Mouse (Mus musculus) heart, postnatal 0 days (tissue): ENCODE data around the gene Ulk4. TPM values are rescaled to one million over a fixed set of nuclear protein-coding genes. Genes with fewer than 3 reads are reported as not detected.

Experiments used
- ATAC-seq: fragments of 200-750 bp; cut with Nextera tagmentation; 2 replicates; pipeline ENCODE4 v1.8.0; 2017; ENCODE audit warnings: low read depth, moderate number of reproducible peaks, moderate library complexity; ENCODE audit not compliant: insufficient read depth
- DNase-seq: peaks from one replicate; pipeline ENCODE4 v3.0.0-alpha.2; 2016; ENCODE audit warnings: low spot score
- H3K27ac ChIP-seq: fragments of 300-500 bp; sonication (generic); 2 replicates; pipeline ENCODE4 v1.5.1; 2014; ENCODE audit warnings: low read depth, mild to moderate bottlenecking
- H3K27me3 ChIP-seq: fragments of 300-500 bp; sonication (generic); 2 replicates; pipeline ENCODE4 v1.6.1; 2014; ENCODE audit warnings: low read length, mixed read lengths; ENCODE audit not compliant: control insufficient read depth, insufficient read depth
- H3K36me3 ChIP-seq: fragments of 300-500 bp; sonication (generic); replicated peaks from 2 replicates; pipeline ENCODE4 v1.6.1; 2014; ENCODE audit warnings: low read length, mixed read lengths; ENCODE audit not compliant: control insufficient read depth, insufficient read depth
- H3K4me1 ChIP-seq: fragments of 300-500 bp; sonication (generic); 2 replicates; pipeline ENCODE4 v1.6.1; 2014; ENCODE audit warnings: antibody characterized with exemption; ENCODE audit not compliant: control insufficient read depth, insufficient read depth
- H3K4me2 ChIP-seq: fragments of 300-500 bp; sonication (generic); 2 replicates; pipeline ENCODE4 v1.6.1; 2014; ENCODE audit warnings: low read depth, mild to moderate bottlenecking, low read length, moderate library complexity
- H3K4me3 ChIP-seq: fragments of 300-500 bp; sonication (generic); 2 replicates; pipeline ENCODE4 v1.5.1; 2014; ENCODE audit warnings: low read depth, low read length
- H3K9ac ChIP-seq: fragments of 300-500 bp; sonication (generic); replicated peaks from 2 replicates; pipeline ENCODE4 v1.6.1; 2014; ENCODE audit warnings: low read depth, low read length, mixed read lengths
- H3K9me3 ChIP-seq: fragments of 300-500 bp; sonication (generic); replicated peaks from 2 replicates; pipeline ENCODE4 v1.6.1; 2016; ENCODE audit warnings: low read length; ENCODE audit not compliant: control insufficient read depth
- CTCF ChIP-seq: IDR thresholded peaks from 2 replicates; pipeline ENCODE4 v1.5.1; 2016; ENCODE audit warnings: antibody characterized with exemption, control low read depth, low read depth
- EP300 ChIP-seq: IDR thresholded peaks from 2 replicates; pipeline ENCODE4 v1.6.1; 2016; ENCODE audit warnings: antibody characterized with exemption, low read depth
- WGBS: fragments of 180-500 bp; shearing (Covaris S2); extraction: QIAGEN DNeasy Blood & Tissue Kit; methylation state at CpG from one replicate; pipeline ENCODE4 v1.1.7; 2014; 5-methylcytosine and 5-hydroxymethylcytosine counted together
- polyA plus RNA-seq: library from polyadenylated mRNA; unstranded; fragments of >200 nt; fragmentation: Nextera tagmentation; extraction: Ambion mirVana; gene quantifications from 2 replicates; pipeline ENCODE4 v1.2.1, GENCODE M21; 2015
- total RNA-seq: library from RNA; depleted of rRNA; stranded (reverse); fragments of >200 nt; gene quantifications from 2 replicates; pipeline ENCODE4 v1.2.3, GENCODE M21; 2014; ENCODE audit warnings: low replicate concordance

Gene Ulk4
- total and polyA plus RNA-seq, 2 experiments from 2014 or later = 1.5 to 66.7 TPM

- no peak overlapping the region for H3K9ac ChIP-seq
- no peaks in the 10 kb centered on the region for H3K9me3 ChIP-seq
- H3K27ac ChIP-seq = 0 out of 2 replicates have a peak overlapping the region, but pooled peaks have one; percentile 74
- DNase-seq = no peak
- WGBS = 29% methylated on average over 8 of the region's 8 CpGs
- no peak overlapping the region for H3K4me2 ChIP-seq
- no peaks in the 10 kb centered on the region for H3K27me3 ChIP-seq
- ATAC-seq = no peak
- H3K4me1 ChIP-seq = peaks cover 3% of the 10 kb centered on the region; the same call in 1 of the 2 replicates
- H3K36me3 ChIP-seq = no peaks in the 10 kb centered on the region
- no peak for TF ChIP-seq EP300
- TF ChIP-seq CTCF = no peak
- H3K4me3 ChIP-seq = no peak overlapping the region
These were observed 346.2 kb downstream of the Ulk4 start for GRCm38 (mm10) chr9:120930811-120931210.

GRCm38 (mm10) chr9:120930021-120930420 is 347.0 kb downstream of the Ulk4 start:
- ATAC-seq (no peak), DNase-seq (no peak)
- no peaks in the 10 kb centered on the region for H3K4me1 ChIP-seq
- TF ChIP-seq CTCF = no peak
- no peak for TF ChIP-seq EP300
- H3K27ac ChIP-seq = peak overlapping the region; percentile 74
- H3K4me2 ChIP-seq = no peak overlapping the region
- H3K36me3 ChIP-seq = no peaks in the 10 kb centered on the region
- 93% methylated on average over 12 of the region's 12 CpGs for WGBS
- H3K9me3 ChIP-seq = no peaks in the 10 kb centered on the region
- no peak overlapping the region for H3K9ac ChIP-seq
- no peak overlapping the region for H3K4me3 ChIP-seq
- no peaks in the 10 kb centered on the region for H3K27me3 ChIP-seq

- no peaks in the 10 kb centered on the region for H3K36me3 ChIP-seq
- no peaks in the 10 kb centered on the region for H3K27me3 ChIP-seq
- ATAC-seq (no peak), DNase-seq (no peak)
- no peak within 1 kb of the TSS for H3K4me3 ChIP-seq
- H3K9ac ChIP-seq = no peak within 1 kb of the TSS
- H3K9me3 ChIP-seq = no peaks in the 10 kb centered on the region
- 82% methylated on average over 11 of the region's 11 CpGs for WGBS
- no peak within 1 kb of the TSS for H3K4me2 ChIP-seq
- H3K27ac ChIP-seq = no peak within 1 kb of the TSS
- H3K4me1 ChIP-seq = no peaks in the 10 kb centered on the region
- TF ChIP-seq EP300 (no peak), CTCF (no peak)
These were observed 347.9 kb downstream of the Ulk4 start, which contains the start of gene Ctnnb1 for GRCm38 (mm10) chr9:120929081-120929480. Ctnnb1 (plus strand) TSS chr9:120929216.

- WGBS = 30% methylated on average over 9 of the region's 9 CpGs
- no peak for DNase-seq
- no peak for ATAC-seq
- H3K9ac ChIP-seq = no peak overlapping the region
- no peaks in the 10 kb centered on the region for H3K9me3 ChIP-seq
- no peaks in the 10 kb centered on the region for H3K36me3 ChIP-seq
- no peaks in the 10 kb centered on the region for H3K4me1 ChIP-seq
- H3K27me3 ChIP-seq = no peaks in the 10 kb centered on the region
- no peak overlapping the region for H3K27ac ChIP-seq
- TF ChIP-seq EP300 = no peak
- TF ChIP-seq CTCF = no peak
- H3K4me3 ChIP-seq = no peak overlapping the region
- H3K4me2 ChIP-seq = no peak overlapping the region
These were observed 349.9 kb downstream of the Ulk4 start for GRCm38 (mm10) chr9:120926939-120927606.

- no peak for DNase-seq
- no peak for ATAC-seq
- H3K27me3 ChIP-seq = no peaks in the 10 kb centered on the region
- no peak overlapping the region for H3K4me3 ChIP-seq
- no peak overlapping the region for H3K4me2 ChIP-seq
- no peak overlapping the region for H3K27ac ChIP-seq
- 34% methylated on average over 1 of the region's 1 CpGs for WGBS
- H3K36me3 ChIP-seq = no peaks in the 10 kb centered on the region
- no peaks in the 10 kb centered on the region for H3K4me1 ChIP-seq
- TF ChIP-seq EP300 (no peak), CTCF (no peak)
- H3K9me3 ChIP-seq = no peaks in the 10 kb centered on the region
- H3K9ac ChIP-seq = no peak overlapping the region
These were observed 350.9 kb downstream of the Ulk4 start for GRCm38 (mm10) chr9:120926126-120926525.

GRCm38 (mm10) chr9:120919130-120919529 is 357.9 kb downstream of the Ulk4 start:
- H3K4me2 ChIP-seq = no peak overlapping the region
- H3K27me3 ChIP-seq = no peaks in the 10 kb centered on the region
- DNase-seq = no peak
- WGBS = 71% methylated on average over 5 of the region's 5 CpGs
- no peaks in the 10 kb centered on the region for H3K36me3 ChIP-seq
- H3K9ac ChIP-seq = no peak overlapping the region
- H3K9me3 ChIP-seq = no peaks in the 10 kb centered on the region
- no peak overlapping the region for H3K4me3 ChIP-seq
- ATAC-seq = no peak
- TF ChIP-seq CTCF (no peak), EP300 (no peak)
- no peak overlapping the region for H3K27ac ChIP-seq
- no peaks in the 10 kb centered on the region for H3K4me1 ChIP-seq
